8 mouse cellular contexts compared by ENCODE assay signal in genomic region chr3:121250576-121251433, GRCm38 (mm10). TPM values are rescaled to one million over a fixed set of nuclear protein-coding genes. Genes with fewer than 3 reads are reported as not detected.
DNase-seq lines count a peak whose midpoint lies in the region; TF ChIP-seq lines count a peak whose summit lies in the region.

No protein-coding gene starts in this region.

- peak; percentile 28 for DNase-seq in gastrocnemius, adult 2 months
- DNase-seq in gastrocnemius, postnatal 4 days (ENCODE audit: low spot score in 2 of 2), result no peak
- peak; percentile 75 for DNase-seq in left cerebral cortex, postnatal 4 days
- no peak for DNase-seq in left cerebral cortex, adult 8-10 months (ENCODE audit: low spot score in 2 of 2)
- DNase-seq in adrenal gland, postnatal 36 days, result peak; percentile 14 to 34
- peak; percentile 84 for DNase-seq in cerebellum, adult 8-10 months
- DNase-seq in urinary bladder, postnatal 36 days (ENCODE audit: low spot score in 2 of 2), result no peak
- DNase-seq in left cerebral cortex, adult 2 months (ENCODE audit: extremely low spot score in 1 of 2, low spot score in 2 of 2), result no peak

- intact Hi-C loops in gastrocnemius, adult 2 months (cut with DNase I), result no loop called here
- intact Hi-C loops in left cerebral cortex, postnatal 4 days (cut with DNase I), result no loop called here
- intact Hi-C loops in left cerebral cortex, adult 2 months (cut with DNase I), result no loop called here

- no peak for TF ChIP-seq CTCF in gastrocnemius, adult 2 months (IDR thresholded peaks at IDR 0.05)
- TF ChIP-seq CTCF in left cerebral cortex, adult 2 months (IDR thresholded peaks at IDR 0.05), result no peak

- H3K4me3 ChIP-seq in gastrocnemius, adult 2 months, result no peak overlapping the region
- H3K4me3 ChIP-seq in left cerebral cortex, adult 2 months, result no peak overlapping the region

- 0 out of 2 replicates have a peak overlapping the region, but pooled peaks have one; percentile 8 for H3K27ac ChIP-seq in gastrocnemius, adult 2 months
- no peak overlapping the region for H3K27ac ChIP-seq in left cerebral cortex, adult 2 months

RNA-seq across cellular contexts. Expression of gene Tmem56, which starts 32.1 kb away (rescaled TPM):
- 10 to 100 TPM; 44.5 to 47.4 TPM for total RNA-seq in gastrocnemius, adult 2 months (2021)
- total RNA-seq in gastrocnemius, postnatal 4 days (2021), result 1 to 10 TPM; 3.0 to 5.4 TPM
- total RNA-seq in left cerebral cortex, postnatal 4 days (2021), result 10 to 100 TPM; 17.2 to 19.2 TPM
- total RNA-seq in left cerebral cortex, adult 8-10 months (2022), result 10 to 100 TPM; 35.0 to 49.8 (median 43.9) TPM
- 10 to 100 TPM; 38.5 to 39.2 TPM for total RNA-seq in adrenal gland, postnatal 36 days (2021)
- total RNA-seq in left cerebral cortex, adult 2 months (2021), result 10 to 100 TPM; 46.6 to 51.7 TPM

RNA-seq across cellular contexts. Expression of gene Alg14, which starts 40.8 kb away (rescaled TPM):
- 1 to 10 TPM; 7.5 to 7.7 TPM for total RNA-seq in gastrocnemius, adult 2 months (2021)
- total RNA-seq in gastrocnemius, postnatal 4 days (2021), result 10 to 100 TPM; 10.7 to 14.0 TPM
- total RNA-seq in left cerebral cortex, postnatal 4 days (2021), result 10 to 100 TPM; 17.9 to 22.0 TPM
- 10 to 100 TPM; 11.7 to 16.2 (median 14.8) TPM for total RNA-seq in left cerebral cortex, adult 8-10 months (2022)
- 10 to 100 TPM; 35.0 to 41.2 TPM for total RNA-seq in adrenal gland, postnatal 36 days (2021)
- total RNA-seq in left cerebral cortex, adult 2 months (2021), result 10 to 100 TPM; 13.9 to 15.6 TPM

Comparison
In these comparisons a context has a peak if more than half of its experiments do, and no peak if none do; other contexts are left out.
1. DNase-seq: peak in gastrocnemius, adult 2 months (single experiment), left cerebral cortex, postnatal 4 days (single experiment), adrenal gland, postnatal 36 days (2 of 2) and cerebellum, adult 8-10 months (single experiment); none in gastrocnemius, postnatal 4 days (0 of 2), left cerebral cortex, adult 8-10 months (0 of 2), urinary bladder, postnatal 36 days (0 of 2) and left cerebral cortex, adult 2 months (0 of 2).